Mouse (Mus musculus) small intestine, adult 2 months (tissue): ENCODE data around the gene Cacna1i. TPM values are rescaled to one million over a fixed set of nuclear protein-coding genes. Genes with fewer than 3 reads are reported as not detected.

Experiments
- H3K27ac ChIP-seq: fragments of 200-500 bp; 2 replicates; pipeline ENCODE4 v1.5.1; 2012; ENCODE audit warnings: low read depth, low read length, control low read depth, inconsistent platforms; ENCODE audit not compliant: insufficient read depth
- H3K27me3 ChIP-seq: fragments of 200-500 bp; 2 replicates; pipeline ENCODE4 v1.6.1; 2012; ENCODE audit warnings: mild to moderate bottlenecking, moderate library complexity, low read length, inconsistent platforms; ENCODE audit not compliant: control insufficient read depth, insufficient read depth
- H3K36me3 ChIP-seq: fragments of 200-500 bp; 2 replicates; pipeline ENCODE4 v1.6.1; 2012; ENCODE audit warnings: mild to moderate bottlenecking, low read length, control low read depth, inconsistent platforms; ENCODE audit not compliant: control insufficient read depth, insufficient read depth
- H3K4me1 ChIP-seq: fragments of 200-500 bp; 2 replicates; pipeline ENCODE4 v1.6.1; 2012; ENCODE audit warnings: low read length, inconsistent platforms, mixed read lengths; ENCODE audit not compliant: control insufficient read depth, insufficient read depth, insufficient read length
- H3K4me3 ChIP-seq: fragments of 200-500 bp; 2 replicates; pipeline ENCODE4 v1.5.1; 2012; ENCODE audit warnings: low read depth, mild to moderate bottlenecking, control low read depth, inconsistent platforms, low read length, moderate library complexity
- CTCF ChIP-seq: fragments of 200-500 bp; IDR thresholded peaks from 2 replicates; pipeline ENCODE4 v1.5.1; 2012; ENCODE audit warnings: low read depth, mild to moderate bottlenecking, control low read depth, inconsistent platforms, low read length, moderate library complexity, mixed read lengths; ENCODE audit not compliant: insufficient replicate concordance, insufficient read length; ENCODE audit errors: extremely low read depth
- POLR2A ChIP-seq: fragments of 200-500 bp; IDR thresholded peaks from 2 replicates; pipeline ENCODE4 v1.6.1; 2012; ENCODE audit warnings: low read depth, mild to moderate bottlenecking, control low read depth, inconsistent platforms, low read length, moderate library complexity
- WGBS: fragments of 180-500 bp; shearing (Covaris S2); methylation state at CpG from one replicate; pipeline ENCODE4 v1.1.7; 2018; 5-methylcytosine and 5-hydroxymethylcytosine counted together
- polyA plus RNA-seq: library from polyadenylated mRNA; depleted of rRNA; stranded (reverse); fragments of >200 nt; gene quantifications from 2 replicates; pipeline ENCODE4 v1.2.3, GENCODE M21; 2012

The Cacna1i gene
- polyA plus RNA-seq, 1 experiment: 0.85 TPM

DNA sequence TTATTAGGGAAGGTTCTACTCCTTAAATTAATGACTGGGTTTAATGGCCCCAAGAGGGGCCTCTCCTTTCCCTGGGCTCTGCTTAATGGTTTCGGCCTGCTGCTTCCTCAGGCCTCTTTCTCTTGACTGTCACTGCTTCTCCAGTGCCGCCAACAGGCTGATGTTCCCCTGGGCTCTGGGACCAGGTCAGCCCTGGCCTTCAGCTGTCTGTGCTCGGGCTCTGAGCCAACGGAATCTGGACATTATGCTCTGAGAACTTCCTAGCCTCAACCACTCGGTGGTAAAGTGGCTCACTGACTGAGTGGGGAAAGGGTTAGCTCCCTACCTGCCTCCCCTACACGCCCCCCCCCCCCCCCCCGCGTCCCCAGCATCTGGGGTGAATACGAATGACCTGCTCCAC is 130.0 kb downstream of the Cacna1i start:
- Histone ChIP-seq H3K27ac (no peak overlapping the region), H3K4me3 (no peak overlapping the region), H3K4me1 (no peaks in the 10 kb centered on the region), H3K27me3 (no peaks in the 10 kb centered on the region), H3K36me3 (no peaks in the 10 kb centered on the region)
- TF ChIP-seq POLR2A (no peak), CTCF (no peak)
- 65% methylated on average over 9 of the region's 9 CpGs for WGBS

DNA sequence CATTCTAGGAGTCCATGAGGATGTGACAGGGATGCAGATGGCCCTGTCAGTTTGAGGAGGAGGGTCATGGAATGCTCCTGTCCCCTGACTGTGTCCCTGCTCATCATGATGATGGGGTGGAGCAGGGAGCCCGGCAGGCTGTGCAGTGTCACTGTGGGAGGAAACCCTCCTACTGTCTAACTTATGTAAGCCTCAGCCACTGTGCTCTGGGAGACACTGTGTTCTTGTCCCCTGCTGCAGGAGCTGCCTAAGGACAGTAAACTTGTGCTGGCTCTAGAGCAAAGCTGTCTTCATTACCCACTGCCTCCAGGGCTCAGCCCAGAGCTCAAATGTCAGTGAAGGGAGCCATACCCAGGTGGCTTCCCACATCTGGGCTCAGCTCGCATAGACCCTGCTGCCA is 131.1 kb downstream of the Cacna1i start:
- Histone ChIP-seq H3K4me3 (no peak overlapping the region), H3K27me3 (no peaks in the 10 kb centered on the region), H3K36me3 (no peaks in the 10 kb centered on the region), H3K27ac (no peak overlapping the region), H3K4me1 (no peaks in the 10 kb centered on the region)
- 76% methylated on average over 2 of the region's 2 CpGs for WGBS
- TF ChIP-seq CTCF: no peak
- no peak for TF ChIP-seq POLR2A

DNA sequence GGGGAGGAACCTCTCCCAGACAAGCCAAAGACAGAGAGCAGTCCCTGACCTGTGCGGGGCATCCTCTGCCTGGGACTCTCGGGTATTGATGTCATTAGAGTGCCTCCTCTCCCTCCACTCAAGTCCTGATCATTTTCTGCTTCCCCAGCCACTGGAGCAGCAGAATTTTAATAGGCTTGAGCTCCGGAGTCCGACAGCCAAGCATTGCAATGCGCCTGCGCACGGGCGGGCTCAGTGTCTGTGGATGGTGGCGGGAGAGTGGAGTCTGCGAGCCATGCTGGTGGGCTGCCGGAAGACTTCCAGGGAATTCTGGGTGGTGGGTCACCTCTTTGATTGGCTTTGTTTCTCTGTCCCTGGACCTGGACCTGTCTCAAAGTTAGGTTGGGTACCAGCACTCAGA is 143.3 kb downstream of the Cacna1i start:
- WGBS: 79% methylated on average over 11 of the region's 11 CpGs
- no peaks in the 10 kb centered on the region for H3K27me3 ChIP-seq
- H3K4me1 ChIP-seq: no peaks in the 10 kb centered on the region
- no peak overlapping the region for H3K4me3 ChIP-seq
- no peaks in the 10 kb centered on the region for H3K36me3 ChIP-seq
- TF ChIP-seq POLR2A: no peak
- TF ChIP-seq CTCF: no peak
- H3K27ac ChIP-seq: no peak overlapping the region

DNA sequence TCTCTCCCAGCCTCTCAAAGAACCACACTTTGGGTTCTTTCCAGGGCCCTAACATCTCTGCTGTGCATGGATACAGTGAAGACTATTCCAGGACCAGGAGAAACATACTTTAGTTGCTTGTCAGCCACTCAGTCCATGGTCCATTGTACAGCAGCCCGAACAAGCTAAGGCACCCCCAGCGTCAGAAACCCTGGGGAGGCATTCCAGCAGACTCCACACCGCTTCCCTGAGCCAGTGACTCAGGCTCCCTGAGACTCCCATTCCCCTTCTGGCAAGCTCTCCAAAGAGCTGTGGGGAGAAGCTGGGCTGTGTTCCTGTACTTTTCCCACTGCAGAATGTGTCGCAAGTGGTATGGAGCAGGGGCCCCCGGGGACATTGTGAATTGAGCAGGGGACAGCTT is 149.9 kb downstream of the Cacna1i start:
- WGBS: 75% methylated on average over 5 of the region's 5 CpGs
- no peaks in the 10 kb centered on the region for H3K27me3 ChIP-seq
- no peak overlapping the region for H3K27ac ChIP-seq
- TF ChIP-seq CTCF (no peak), POLR2A (no peak)
- no peak overlapping the region for H3K4me3 ChIP-seq
- no peaks in the 10 kb centered on the region for H3K4me1 ChIP-seq
- H3K36me3 ChIP-seq: no peaks in the 10 kb centered on the region

DNA sequence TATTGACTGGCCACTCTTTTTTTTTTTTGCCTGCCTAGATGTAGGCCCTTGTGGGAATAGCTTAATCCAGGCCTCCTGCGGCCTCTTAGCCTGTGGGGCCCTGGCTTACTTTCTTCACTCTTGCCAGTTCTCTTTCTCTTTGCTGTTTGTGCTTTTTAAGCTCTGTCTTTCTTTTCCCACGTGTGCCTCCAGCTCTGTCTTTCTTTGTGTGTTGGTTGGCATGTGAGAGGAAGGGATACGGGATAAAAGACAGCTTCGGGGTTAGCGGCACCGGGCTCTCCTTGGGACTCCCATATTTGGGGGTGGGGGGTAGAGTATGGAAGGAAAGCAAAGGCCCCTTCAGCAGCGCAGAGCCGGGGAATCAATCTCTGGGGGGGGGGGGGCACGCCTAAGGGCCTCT is 151.0 kb downstream of the Cacna1i start:
- no peaks in the 10 kb centered on the region for H3K4me1 ChIP-seq
- H3K27ac ChIP-seq: no peak overlapping the region
- H3K4me3 ChIP-seq: no peak overlapping the region
- no peak for TF ChIP-seq POLR2A
- TF ChIP-seq CTCF: no peak
- WGBS: 79% methylated on average over 9 of the region's 9 CpGs
- H3K36me3 ChIP-seq: no peaks in the 10 kb centered on the region
- H3K27me3 ChIP-seq: no peaks in the 10 kb centered on the region

DNA sequence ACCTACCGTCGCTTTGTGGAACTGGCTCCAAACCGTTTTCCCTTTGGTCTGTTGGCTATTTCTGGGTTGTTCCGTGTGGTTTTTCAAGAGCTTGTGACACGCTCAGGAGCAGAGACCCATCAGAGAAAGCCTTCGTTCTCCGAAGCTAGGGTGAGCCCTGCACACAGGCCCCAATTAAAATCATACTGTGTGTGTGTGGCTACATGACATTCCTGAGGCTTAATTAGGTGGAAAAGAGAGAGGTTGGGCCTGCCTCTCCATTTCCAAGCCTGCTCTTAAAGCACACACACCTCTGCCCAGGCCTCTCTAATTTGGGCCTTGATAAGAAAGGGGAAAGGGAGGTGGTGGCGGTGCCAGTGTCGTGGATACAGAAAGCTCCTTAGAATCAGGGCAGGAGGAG is 151.4 kb downstream of the Cacna1i start:
- Histone ChIP-seq H3K4me1 (no peaks in the 10 kb centered on the region), H3K36me3 (no peaks in the 10 kb centered on the region), H3K4me3 (no peak overlapping the region), H3K27me3 (no peaks in the 10 kb centered on the region), H3K27ac (no peak overlapping the region)
- 82% methylated on average over 9 of the region's 9 CpGs for WGBS
- TF ChIP-seq CTCF (no peak), POLR2A (no peak)

DNA sequence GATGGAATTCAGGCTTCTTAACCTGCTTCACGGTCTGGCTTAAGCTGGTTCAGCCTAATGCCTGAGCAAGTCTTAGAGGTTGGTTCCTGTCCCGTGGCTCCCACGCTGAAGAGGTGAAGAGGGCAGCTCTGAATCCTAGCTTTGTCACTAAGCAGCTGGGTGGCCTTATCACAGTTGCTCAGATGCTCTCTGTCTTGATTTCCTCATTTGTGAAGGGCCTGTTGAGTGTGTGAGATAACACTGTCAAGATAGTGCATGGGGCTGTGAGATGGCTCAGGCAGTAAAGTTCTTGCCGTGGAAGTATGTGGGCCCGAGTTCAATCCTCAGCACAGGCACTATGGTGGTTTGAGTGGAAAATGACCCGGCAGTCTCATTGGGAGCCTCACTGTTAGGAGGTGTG is 153.2 kb downstream of the Cacna1i start:
- Histone ChIP-seq H3K4me1 (no peaks in the 10 kb centered on the region), H3K27ac (no peak overlapping the region), H3K36me3 (no peaks in the 10 kb centered on the region), H3K27me3 (no peaks in the 10 kb centered on the region), H3K4me3 (no peak overlapping the region)
- WGBS: 57% methylated on average over 6 of the region's 6 CpGs
- TF ChIP-seq POLR2A (no peak), CTCF (no peak)
